Mouse (Mus musculus) skeletal muscle tissue, adult 2 months (tissue): ENCODE data around the gene Sel1l.

Experiments used
- DNase-seq: peaks from one replicate; pipeline ENCODE4 v3.0.0-alpha.2; 2012; ENCODE audit warnings: low read depth, low spot score

Gene Sel1l

GRCm38 (mm10) chr12:91849045-91849467 lies at the start of gene Sel1l:
Gene Sel1l, minus strand, starts transcription at chr12:91849157.
- DNase-seq: peak; percentile 97

GRCm38 (mm10) chr12:91892622-91893560 lies 43.9 kb upstream of the Sel1l start:
- DNase-seq: no peak

GRCm38 (mm10) chr12:91880431-91880830 lies 31.5 kb upstream of the Sel1l start:
- DNase-seq: no peak

- DNase-seq: no peak
These were observed 29.9 kb upstream of the Sel1l start for GRCm38 (mm10) chr12:91878912-91879250.

GRCm38 (mm10) chr12:91878056-91878911 lies 29.3 kb upstream of the Sel1l start:
- no peak for DNase-seq

GRCm38 (mm10) chr12:91877646-91878045 lies 28.7 kb upstream of the Sel1l start:
- peak; percentile 24 for DNase-seq

GRCm38 (mm10) chr12:91870671-91871070 lies 21.7 kb upstream of the Sel1l start:
- no peak for DNase-seq

- no peak for DNase-seq
These were observed 20.4 kb upstream of the Sel1l start for GRCm38 (mm10) chr12:91869352-91869751.

GRCm38 (mm10) chr12:91854330-91854729 lies 5.4 kb upstream of the Sel1l start:
- no peak for DNase-seq

GRCm38 (mm10) chr12:91848394-91849044 lies 438 bp downstream of the Sel1l start:
- DNase-seq: no peak

GRCm38 (mm10) chr12:91846038-91846437 lies 2.9 kb downstream of the Sel1l start:
- no peak for DNase-seq

GRCm38 (mm10) chr12:91845393-91845792 lies 3.6 kb downstream of the Sel1l start:
- no peak for DNase-seq

GRCm38 (mm10) chr12:91844542-91844941 lies 4.4 kb downstream of the Sel1l start:
- DNase-seq: no peak

- DNase-seq: no peak
These were observed 5.1 kb downstream of the Sel1l start for GRCm38 (mm10) chr12:91843888-91844287.

- DNase-seq: no peak
These were observed 7.2 kb downstream of the Sel1l start for GRCm38 (mm10) chr12:91841714-91842113.

- no peak for DNase-seq
These were observed 10.7 kb downstream of the Sel1l start for GRCm38 (mm10) chr12:91838261-91838660.

- DNase-seq: peak; percentile 23
These were observed 11.4 kb downstream of the Sel1l start for GRCm38 (mm10) chr12:91837401-91838065.

GRCm38 (mm10) chr12:91833939-91834333 lies 15.0 kb downstream of the Sel1l start:
- DNase-seq: no peak

GRCm38 (mm10) chr12:91833237-91833938 lies 15.6 kb downstream of the Sel1l start:
- no peak for DNase-seq

GRCm38 (mm10) chr12:91831410-91831809 lies 17.5 kb downstream of the Sel1l start:
- DNase-seq: no peak

- DNase-seq: no peak
These were observed 28.5 kb downstream of the Sel1l start for GRCm38 (mm10) chr12:91820461-91820860.
